Mouse (Mus musculus): ENCODE data around the gene Ube2d3. TPM values are rescaled to one million over a fixed set of nuclear protein-coding genes. Genes with fewer than 3 reads are reported as not detected.
A peak's percentile ranks its signal among the peaks of the same experiment; 100 is the strongest.
"Not testable (repeated sequence)": the region's sequence is repeated elsewhere in the genome, so short reads cannot be mapped to it uniquely, and the experiment has no call there.

Gene Ube2d3
- polyA plus RNA-seq, 1 experiment from 2014 or later, result 565 TPM

DNA sequence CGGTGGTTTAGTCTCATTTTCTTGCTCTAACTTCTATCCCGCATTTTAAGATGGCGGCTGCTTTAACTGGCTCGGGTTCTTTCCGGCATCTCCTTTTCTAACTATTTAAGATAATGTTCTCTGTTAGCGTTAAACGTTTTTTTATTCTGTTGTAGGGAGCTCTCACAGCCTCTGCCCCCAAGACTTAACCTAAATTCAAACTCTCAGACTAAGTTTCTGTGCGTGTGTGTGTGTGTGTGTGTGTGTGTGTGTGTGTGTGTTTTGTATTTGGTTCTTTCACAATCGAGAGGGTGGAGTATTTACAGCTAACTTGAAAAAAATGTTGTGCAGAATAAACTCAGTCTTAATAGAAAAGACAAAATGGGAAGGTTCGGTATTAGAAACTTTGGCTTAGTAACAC lies 2.7 kb downstream of the Ube2d3 start:
- Histone ChIP-seq H3K4me3 (peak overlapping the region; percentile 85), H3K4me1 (peaks cover 41% of the 10 kb centered on the region), H3K36me3 (replicated peaks) (peaks cover 58% of the 10 kb centered on the region), H3K27me3 (ENCODE audit: poor library complexity, severe bottlenecking) (no peaks in the 10 kb centered on the region), H3K27ac (no peak overlapping the region), H3K9me3 (no peaks in the 10 kb centered on the region)
- 72% methylated on average over 10 of the region's 10 CpGs for WGBS
- no peak for DNase-seq (ENCODE audit: extremely low spot score, low spot score)

DNA sequence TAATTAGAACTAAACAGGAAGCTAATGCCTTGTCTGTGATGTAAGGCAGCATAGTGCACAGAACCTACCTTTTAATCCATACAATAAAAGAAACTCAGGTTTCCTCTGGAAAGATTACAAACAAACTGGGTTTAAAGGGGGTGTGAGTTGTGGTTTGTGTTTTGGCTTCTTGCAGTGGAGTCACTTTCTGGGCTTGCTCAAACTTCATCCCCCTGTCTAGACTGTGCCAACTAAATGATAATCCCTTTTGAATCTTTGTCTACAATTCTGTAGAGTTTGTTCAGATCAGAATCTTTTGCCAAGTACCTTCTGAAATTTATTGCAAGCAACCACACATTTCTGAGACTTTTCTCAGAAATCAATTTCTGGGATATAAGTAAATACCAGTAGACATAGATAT lies 7.0 kb downstream of the Ube2d3 start:
- Histone ChIP-seq H3K9me3 (no peaks in the 10 kb centered on the region), H3K36me3 (replicated peaks) (peaks cover 97% of the 10 kb centered on the region), H3K4me3 (no peak overlapping the region), H3K27ac (no peak overlapping the region), H3K27me3 (ENCODE audit: poor library complexity, severe bottlenecking) (no peaks in the 10 kb centered on the region), H3K4me1 (peaks cover 29% of the 10 kb centered on the region)
- no peak for DNase-seq (ENCODE audit: extremely low spot score, low spot score)

DNA sequence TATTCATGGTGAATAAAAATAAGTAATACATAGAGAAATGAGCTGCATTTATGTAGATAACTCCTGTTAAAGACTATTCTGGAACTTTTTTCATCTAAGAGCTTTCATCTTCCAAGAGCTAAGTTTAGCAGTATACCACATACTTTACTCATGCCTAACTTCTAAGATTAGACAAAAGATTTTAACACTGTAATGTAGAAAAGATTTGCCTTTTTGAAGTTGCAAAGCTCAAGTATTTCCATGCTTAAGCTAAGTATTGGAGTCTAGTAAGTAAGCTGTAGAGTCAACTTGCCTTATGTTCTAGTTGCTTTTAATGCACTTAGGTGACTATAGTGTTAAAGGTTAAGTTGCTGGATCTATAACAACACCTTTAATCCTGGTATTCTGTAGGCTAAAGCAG lies 21.0 kb downstream of the Ube2d3 start:
- DNase-seq (ENCODE audit: extremely low spot score, low spot score), result no peak
- Histone ChIP-seq H3K4me1 (no peaks in the 10 kb centered on the region), H3K4me3 (no peak overlapping the region), H3K27ac (no peak overlapping the region), H3K9me3 (no peaks in the 10 kb centered on the region), H3K36me3 (replicated peaks) (peaks cover 98% of the 10 kb centered on the region), H3K27me3 (ENCODE audit: poor library complexity, severe bottlenecking) (no peaks in the 10 kb centered on the region)

DNA sequence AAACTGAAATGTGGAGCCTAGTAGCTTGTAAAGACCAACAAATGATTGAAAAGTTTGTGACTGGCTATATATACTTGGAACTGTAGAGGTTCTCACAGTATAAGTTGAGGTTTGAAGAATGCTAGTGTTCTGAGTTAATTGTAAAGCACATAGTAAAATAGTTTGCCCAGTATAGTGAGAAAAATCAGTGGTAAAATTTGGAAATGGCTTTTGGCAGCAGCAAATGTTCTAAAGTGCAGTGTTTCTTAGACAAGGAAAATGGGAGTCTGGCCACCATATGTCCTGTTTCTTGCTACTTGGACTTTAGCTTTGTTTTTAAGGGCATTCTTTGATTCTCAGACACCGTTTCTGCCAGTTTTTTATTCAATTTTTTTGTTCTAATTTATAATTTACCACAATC lies 30.5 kb downstream of the Ube2d3 start:
- no peak overlapping the region for H3K4me3 ChIP-seq
- WGBS, result 90% methylated on average over 1 of the region's 1 CpGs
- no peak for DNase-seq (ENCODE audit: extremely low spot score, low spot score)
- H3K9me3 ChIP-seq, result no peaks in the 10 kb centered on the region
- H3K27ac ChIP-seq, result no peak overlapping the region
- no peaks in the 10 kb centered on the region for H3K4me1 ChIP-seq
- H3K36me3 ChIP-seq (replicated peaks), result peaks cover 37% of the 10 kb centered on the region
- H3K27me3 ChIP-seq (ENCODE audit: poor library complexity, severe bottlenecking), result no peaks in the 10 kb centered on the region

DNA sequence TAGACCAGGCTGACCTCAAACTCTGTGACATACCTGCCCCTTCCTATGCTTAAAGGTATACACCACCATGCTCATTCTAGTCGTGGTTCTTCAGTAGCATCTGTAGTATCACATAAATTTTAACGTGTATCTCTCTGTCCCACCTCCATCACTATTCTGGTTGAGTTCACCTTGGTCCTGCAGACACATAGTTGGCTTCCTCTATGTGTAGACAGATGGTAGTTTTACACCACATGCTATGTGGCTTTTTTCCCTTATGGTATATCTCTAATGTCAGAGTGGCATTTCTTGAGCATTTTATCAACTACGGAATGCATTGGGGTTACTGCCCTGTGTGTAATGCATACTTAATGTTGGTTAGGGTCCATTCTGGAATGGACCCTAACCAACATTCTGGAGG lies 31.2 kb downstream of the Ube2d3 start:
- 64% methylated on average over 3 of the region's 3 CpGs for WGBS
- Histone ChIP-seq H3K9me3 (no peaks in the 10 kb centered on the region), H3K4me1 (no peaks in the 10 kb centered on the region), H3K4me3 (no peak overlapping the region), H3K27me3 (ENCODE audit: poor library complexity, severe bottlenecking) (no peaks in the 10 kb centered on the region), H3K27ac (no peak overlapping the region), H3K36me3 (replicated peaks) (peaks cover 30% of the 10 kb centered on the region)
- DNase-seq (ENCODE audit: extremely low spot score, low spot score), result no peak

DNA sequence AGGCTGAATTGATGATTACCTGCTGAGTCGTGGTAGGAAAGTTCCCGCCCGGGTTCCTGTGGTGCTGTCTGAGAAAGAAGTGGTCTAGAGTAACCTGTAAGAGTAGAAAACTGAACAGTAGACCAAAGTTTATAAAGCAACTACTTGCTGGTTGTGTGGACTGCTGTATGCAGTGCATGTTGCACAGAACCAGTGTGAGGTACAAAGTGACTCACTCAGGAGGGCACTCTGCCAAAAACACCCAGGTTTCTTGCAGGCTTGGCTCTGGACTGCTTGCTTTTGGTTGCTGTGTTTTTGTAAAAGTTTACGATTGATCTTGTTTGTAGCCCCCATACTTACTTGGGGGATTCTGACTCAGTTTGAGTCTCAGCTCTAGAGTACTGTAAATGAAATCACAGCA lies 32.0 kb downstream of the Ube2d3 start:
- 59% methylated on average over 4 of the region's 4 CpGs for WGBS
- H3K4me1 ChIP-seq, result no peaks in the 10 kb centered on the region

DNA sequence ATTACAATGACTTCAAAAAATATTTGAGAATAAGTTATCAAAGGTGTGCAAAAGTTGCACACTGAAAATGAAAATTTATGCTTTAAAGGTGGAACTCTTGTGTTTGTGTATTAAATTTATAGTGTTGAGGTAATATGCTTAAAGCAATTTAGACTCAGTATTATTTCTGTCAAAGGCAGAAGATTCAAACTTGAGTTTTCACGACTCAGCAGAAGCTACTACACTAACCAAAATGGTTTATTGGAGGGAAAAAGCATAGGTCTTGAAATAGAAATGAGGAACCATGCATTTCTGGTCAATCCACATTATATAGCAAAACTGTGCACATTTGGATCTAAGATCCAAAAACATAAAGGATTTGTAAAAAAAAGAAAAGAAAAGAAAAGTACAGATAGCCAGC lies 32.9 kb downstream of the Ube2d3 start:
- Histone ChIP-seq H3K27ac (no peak overlapping the region), H3K36me3 (replicated peaks) (peaks cover 16% of the 10 kb centered on the region), H3K27me3 (ENCODE audit: poor library complexity, severe bottlenecking) (no peaks in the 10 kb centered on the region), H3K9me3 (no peaks in the 10 kb centered on the region), H3K4me1 (no peaks in the 10 kb centered on the region), H3K4me3 (no peak overlapping the region)
- WGBS, result 85% methylated on average over 1 of the region's 1 CpGs
- no peak for DNase-seq (ENCODE audit: extremely low spot score, low spot score)

More for the DNA sequence above, 32.0 kb downstream of the Ube2d3 start:
- Histone ChIP-seq H3K36me3 (replicated peaks) (peaks cover 22% of the 10 kb centered on the region), H3K27me3 (ENCODE audit: poor library complexity, severe bottlenecking) (no peaks in the 10 kb centered on the region), H3K4me3 (no peak overlapping the region), H3K27ac (no peak overlapping the region), H3K9me3 (no peaks in the 10 kb centered on the region)
- DNase-seq (ENCODE audit: extremely low spot score, low spot score), result no peak

DNA sequence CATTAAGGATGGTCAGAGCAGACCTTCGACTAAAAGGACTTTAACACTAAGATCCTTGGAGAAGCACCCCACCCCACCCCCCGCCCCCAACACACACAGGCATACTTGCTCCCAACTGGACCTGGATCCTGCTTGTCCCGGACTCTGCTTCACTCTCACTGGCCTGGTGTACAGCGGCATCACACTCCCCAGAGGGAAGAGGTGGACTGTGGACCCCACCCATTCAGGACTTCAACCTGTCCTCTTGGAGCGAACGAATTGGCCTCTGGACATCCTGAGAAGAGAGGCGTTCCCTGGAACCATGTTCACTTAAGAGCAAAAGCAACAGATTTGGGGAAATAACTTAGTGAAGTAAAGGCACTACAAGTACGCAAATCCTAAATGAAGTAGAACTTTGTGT lies 37.1 kb downstream of the Ube2d3 start:
- DNase-seq (ENCODE audit: extremely low spot score, low spot score), result no peak
- Histone ChIP-seq H3K36me3 (replicated peaks) (no peaks in the 10 kb centered on the region), H3K27me3 (ENCODE audit: poor library complexity, severe bottlenecking) (no peaks in the 10 kb centered on the region), H3K4me1 (no peaks in the 10 kb centered on the region), H3K4me3 (no peak overlapping the region), H3K27ac (no peak overlapping the region), H3K9me3 (no peaks in the 10 kb centered on the region)
- WGBS, result 86% methylated on average over 8 of the region's 8 CpGs

DNA sequence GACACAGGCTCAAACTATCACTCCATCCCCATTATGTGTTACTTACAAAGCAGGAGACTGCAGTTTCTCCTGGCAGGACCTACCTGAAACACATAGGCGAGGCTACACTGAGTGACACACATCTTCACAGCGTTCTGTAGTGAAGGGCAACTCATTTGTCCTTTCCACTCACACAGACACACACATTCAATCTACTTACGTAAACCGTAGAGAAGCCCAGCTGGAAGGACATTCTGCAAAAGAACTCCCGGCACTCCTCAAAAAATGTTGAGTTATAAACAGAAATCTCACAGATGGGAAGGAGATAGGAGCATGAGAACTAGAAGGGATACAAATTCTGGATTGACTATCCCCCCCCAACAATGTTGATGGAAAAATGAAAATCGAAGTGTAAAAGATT lies 38.3 kb downstream of the Ube2d3 start:
- Histone ChIP-seq H3K9me3 (no peaks in the 10 kb centered on the region), H3K4me3 (no peak overlapping the region), H3K27ac (no peak overlapping the region), H3K4me1 (no peaks in the 10 kb centered on the region), H3K27me3 (ENCODE audit: poor library complexity, severe bottlenecking) (no peaks in the 10 kb centered on the region), H3K36me3 (replicated peaks) (no peaks in the 10 kb centered on the region)
- DNase-seq (ENCODE audit: extremely low spot score, low spot score), result no peak
- WGBS, result 87% methylated on average over 6 of the region's 6 CpGs

DNA sequence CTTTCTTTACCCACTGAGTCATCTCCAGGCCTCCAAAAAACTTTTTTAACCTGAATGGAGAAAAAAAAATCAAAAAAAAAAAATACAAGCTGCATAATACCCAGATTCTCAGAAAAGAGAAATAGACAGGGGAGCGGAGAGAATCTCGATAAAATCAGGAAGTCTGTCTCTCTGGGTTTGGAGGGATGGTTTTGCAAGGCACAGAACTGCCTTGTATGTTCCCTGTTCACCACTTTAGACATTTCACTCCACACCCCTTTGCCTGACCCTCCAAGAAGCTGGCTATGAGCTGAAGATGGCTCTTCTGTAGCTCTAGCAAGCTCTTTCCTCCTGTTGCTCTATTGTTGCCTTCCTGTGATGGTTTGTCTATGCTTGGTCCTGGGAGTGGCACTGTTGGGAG lies 39.0 kb downstream of the Ube2d3 start:
- no peak overlapping the region for H3K4me3 ChIP-seq
- H3K27me3 ChIP-seq (ENCODE audit: poor library complexity, severe bottlenecking), result no peaks in the 10 kb centered on the region
- no peaks in the 10 kb centered on the region for H3K9me3 ChIP-seq
- H3K27ac ChIP-seq, result no peak overlapping the region
- 95% methylated on average over 2 of the region's 2 CpGs for WGBS
- no peak for DNase-seq (ENCODE audit: extremely low spot score, low spot score)
- H3K36me3 ChIP-seq (replicated peaks), result no peaks in the 10 kb centered on the region
- no peaks in the 10 kb centered on the region for H3K4me1 ChIP-seq

DNA sequence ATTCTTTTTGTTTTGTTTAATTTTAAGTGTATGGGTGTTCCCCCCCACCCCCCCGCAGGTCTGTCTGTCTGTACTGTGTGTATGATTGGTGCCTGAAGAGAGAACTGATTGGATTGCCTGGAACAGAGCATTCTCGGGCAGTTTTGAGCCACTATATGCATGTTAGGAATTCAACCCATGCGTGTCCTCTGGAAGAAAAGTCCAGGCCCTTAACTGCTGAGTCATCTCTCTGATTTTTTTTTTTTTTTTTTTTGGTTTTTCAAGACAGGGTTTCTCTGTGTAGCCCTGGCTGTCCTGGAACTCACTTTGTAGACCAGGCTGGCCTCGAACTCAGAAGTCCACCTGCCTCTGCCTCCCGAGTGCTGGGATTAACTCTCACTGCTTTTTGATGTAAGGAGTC lies 41.1 kb downstream of the Ube2d3 start:
- H3K27ac ChIP-seq; H3K27me3 ChIP-seq (ENCODE audit: poor library complexity, severe bottlenecking); DNase-seq (ENCODE audit: extremely low spot score, low spot score); H3K4me3 ChIP-seq; H3K9me3 ChIP-seq; H3K4me1 ChIP-seq; H3K36me3 ChIP-seq (replicated peaks): not testable (repeated sequence)
- 90% methylated on average over 5 of the region's 5 CpGs for WGBS

DNA sequence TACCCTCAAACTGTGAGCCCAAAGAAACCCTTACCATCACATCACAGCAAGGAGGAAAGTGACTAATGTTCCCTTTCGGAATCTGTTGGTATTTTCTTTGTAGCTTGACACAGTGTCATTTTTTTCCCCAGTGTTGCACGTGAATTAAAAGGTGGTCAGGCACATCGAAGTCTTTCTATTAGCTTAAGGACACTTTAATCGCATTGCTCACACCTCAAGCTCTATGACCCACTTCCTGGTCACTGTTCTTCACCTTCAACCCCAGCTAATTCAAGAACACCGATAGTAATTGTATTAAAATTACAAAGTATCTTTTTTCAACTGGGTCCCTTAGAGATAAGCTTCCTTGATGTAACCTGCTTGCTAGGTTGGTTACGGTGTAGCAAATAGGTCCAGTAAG lies 42.8 kb downstream of the Ube2d3 start:
- no peaks in the 10 kb centered on the region for H3K36me3 ChIP-seq (replicated peaks)
- no peak overlapping the region for H3K27ac ChIP-seq
- no peak for DNase-seq (ENCODE audit: extremely low spot score, low spot score)
- no peak overlapping the region for H3K4me3 ChIP-seq
- 88% methylated on average over 6 of the region's 6 CpGs for WGBS
- peaks cover 8% of the 10 kb centered on the region for H3K4me1 ChIP-seq
- peaks cover 12% of the 10 kb centered on the region; the same call in 1 of the 2 replicates for H3K27me3 ChIP-seq (ENCODE audit: poor library complexity, severe bottlenecking)
- no peaks in the 10 kb centered on the region for H3K9me3 ChIP-seq

DNA sequence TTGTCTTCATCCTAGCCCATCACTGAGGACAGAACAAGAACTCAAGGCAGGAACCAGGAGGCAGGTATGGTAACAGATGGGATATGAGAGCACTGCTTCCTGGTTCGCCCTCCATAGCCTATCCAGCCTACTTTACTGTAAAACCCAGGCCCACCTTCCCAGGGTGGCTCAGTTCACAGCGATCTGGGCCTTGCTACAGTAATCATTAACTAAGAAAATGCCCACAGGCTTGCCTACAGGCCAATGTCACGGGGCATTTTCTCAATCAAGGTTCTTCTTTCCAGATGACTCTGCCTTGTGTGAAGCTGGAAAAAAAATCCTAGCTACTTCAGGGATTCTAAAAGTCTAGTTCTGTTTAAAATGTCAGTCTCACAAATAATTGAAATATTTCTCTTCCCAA lies 43.7 kb downstream of the Ube2d3 start:
- H3K4me3 ChIP-seq, result no peak overlapping the region
- DNase-seq (ENCODE audit: extremely low spot score, low spot score), result no peak
- H3K27ac ChIP-seq, result no peak overlapping the region
- WGBS, result 80% methylated on average over 3 of the region's 3 CpGs
- no peaks in the 10 kb centered on the region for H3K36me3 ChIP-seq (replicated peaks)
- no peaks in the 10 kb centered on the region for H3K9me3 ChIP-seq
- H3K27me3 ChIP-seq (ENCODE audit: poor library complexity, severe bottlenecking), result peaks cover 12% of the 10 kb centered on the region; the same call in 1 of the 2 replicates
- H3K4me1 ChIP-seq, result peaks cover 15% of the 10 kb centered on the region

DNA sequence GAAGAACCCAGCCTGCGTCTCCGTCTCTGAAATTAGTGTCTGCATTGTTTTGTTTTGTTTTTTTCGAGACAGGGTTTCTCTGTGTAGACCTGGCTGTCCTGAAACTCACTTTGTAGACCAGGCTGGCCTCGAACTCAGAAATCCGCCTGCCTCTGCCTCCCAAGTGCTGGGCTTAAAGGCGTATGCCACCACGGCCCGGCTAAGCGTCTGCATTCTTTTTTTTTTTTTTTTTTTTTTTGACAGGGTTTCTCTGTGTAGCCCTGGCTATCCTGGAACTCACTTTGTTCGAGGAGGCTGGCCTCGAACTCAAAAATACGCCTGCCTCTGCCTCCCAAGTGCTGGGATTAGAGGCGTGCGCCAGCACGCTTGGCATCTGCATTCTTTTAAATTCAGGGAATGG lies 46.7 kb downstream of the Ube2d3 start:
- not testable (repeated sequence) for H3K9me3 ChIP-seq; H3K27ac ChIP-seq; DNase-seq (ENCODE audit: extremely low spot score, low spot score); H3K36me3 ChIP-seq (replicated peaks)
- peaks cover 12% of the 10 kb centered on the region; the same call in 1 of the 2 replicates for H3K27me3 ChIP-seq (ENCODE audit: poor library complexity, severe bottlenecking)
- H3K4me3 ChIP-seq, result peak overlapping the region; percentile 73; the same call in 1 of the 2 replicates
- 92% methylated on average over 15 of the region's 15 CpGs for WGBS
- H3K4me1 ChIP-seq, result peaks cover 15% of the 10 kb centered on the region

Data from forebrain, embryonic 10.5 days (tissue).